Mouse (Mus musculus) embryonic facial prominence, embryonic 14.5 days (tissue): Measurements from ENCODE around the gene Macrod1. TPM values are rescaled to one million over a fixed set of nuclear protein-coding genes. Genes with fewer than 3 reads are reported as not detected.

Experiments
- ATAC-seq: fragments of 200-750 bp; cut with Nextera tagmentation; 2 replicates; pipeline ENCODE4 v1.8.0; 2017; ENCODE audit warnings: low read depth, moderate number of reproducible peaks, moderate TSS enrichment
- DNase-seq: peaks from one replicate; pipeline ENCODE4 v3.0.0-alpha.2; 2015; ENCODE audit warnings: low spot score
- H3K27ac ChIP-seq: fragments of 300-500 bp; sonication (generic); replicated peaks from 2 replicates; pipeline ENCODE4 v1.5.1; 2014; ENCODE audit warnings: low read depth, mild to moderate bottlenecking, low read length, moderate library complexity
- H3K27me3 ChIP-seq: fragments of 300-500 bp; sonication (generic); replicated peaks from 2 replicates; pipeline ENCODE4 v1.6.1; 2014; ENCODE audit warnings: low read length; ENCODE audit not compliant: control insufficient read depth, insufficient read depth
- H3K36me3 ChIP-seq: fragments of 300-500 bp; sonication (generic); 2 replicates; pipeline ENCODE4 v1.6.1; 2014; ENCODE audit warnings: low read length, mixed read lengths; ENCODE audit not compliant: control insufficient read depth, insufficient read depth
- H3K4me1 ChIP-seq: fragments of 300-500 bp; sonication (generic); 2 replicates; pipeline ENCODE4 v1.6.1; 2014; ENCODE audit warnings: antibody characterized with exemption, low read length; ENCODE audit not compliant: control insufficient read depth, insufficient read depth
- H3K4me2 ChIP-seq: fragments of 300-500 bp; sonication (generic); 2 replicates; pipeline ENCODE4 v1.6.1; 2014; ENCODE audit warnings: low read depth, mild to moderate bottlenecking, low read length, moderate library complexity, mixed read lengths
- H3K4me3 ChIP-seq: fragments of 300-500 bp; sonication (generic); 2 replicates; pipeline ENCODE4 v1.5.1; 2014; ENCODE audit warnings: low read depth, mild to moderate bottlenecking, low read length
- H3K9ac ChIP-seq: fragments of 300-500 bp; sonication (generic); 2 replicates; pipeline ENCODE4 v1.6.1; 2014; ENCODE audit warnings: low read depth, mild to moderate bottlenecking, low read length, moderate library complexity, mixed read lengths
- H3K9me3 ChIP-seq: fragments of 300-500 bp; sonication (generic); 2 replicates; pipeline ENCODE4 v1.6.1; 2016; ENCODE audit warnings: low read length; ENCODE audit not compliant: control insufficient read depth
- WGBS: fragments of 180-500 bp; shearing (Covaris S2); extraction: QIAGEN DNeasy Blood & Tissue Kit; methylation state at CpG from one replicate; pipeline ENCODE4 v1.1.7; 2014; 5-methylcytosine and 5-hydroxymethylcytosine counted together
- polyA plus RNA-seq: library from polyadenylated mRNA; unstranded; fragments of >200 nt; fragmentation: Nextera tagmentation; extraction: Ambion mirVana; gene quantifications from 2 replicates; pipeline ENCODE4 v1.2.1, GENCODE M21; 2014

Macrod1 gene
- polyA plus RNA-seq, 1 experiment from 2014 or later = 30.3 TPM

- H3K4me1 ChIP-seq = peaks cover 32% of the 10 kb centered on the region
- H3K27ac ChIP-seq = no peak overlapping the region
- 0 out of 2 replicates have a peak overlapping the region, but pooled peaks have one; percentile 37 for H3K9ac ChIP-seq
Measured at GRCm38 (mm10) chr19:7176041-7176696, 119.6 kb downstream of the Macrod1 start.

GRCm38 (mm10) chr19:7177804-7178511, 121.3 kb downstream of the Macrod1 start:
- no peak overlapping the region for H3K4me2 ChIP-seq
- WGBS = 47% methylated on average over 13 of the region's 13 CpGs

More at GRCm38 (mm10) chr19:7176041-7176696, 119.6 kb downstream of the Macrod1 start:
- Histone ChIP-seq H3K4me2 (no peak overlapping the region), H3K4me3 (no peak overlapping the region), H3K9me3 (no peaks in the 10 kb centered on the region), H3K27me3 (no peaks in the 10 kb centered on the region), H3K36me3 (no peaks in the 10 kb centered on the region)
- 8% methylated on average over 10 of the region's 11 CpGs for WGBS
- DNase-seq (peak; percentile 86), ATAC-seq (peak; percentile 39)

GRCm38 (mm10) chr19:7178841-7179452, 122.3 kb downstream of the Macrod1 start:
- Histone ChIP-seq H3K4me3 (no peak overlapping the region), H3K9ac (0 out of 2 replicates have a peak overlapping the region, but pooled peaks have one; percentile 43), H3K27ac (0 out of 2 replicates have a peak overlapping the region, but pooled peaks have one; percentile 3), H3K9me3 (no peaks in the 10 kb centered on the region), H3K4me2 (no peak overlapping the region), H3K27me3 (no peaks in the 10 kb centered on the region), H3K36me3 (no peaks in the 10 kb centered on the region), H3K4me1 (peaks cover 35% of the 10 kb centered on the region)
- WGBS = 42% methylated on average over 2 of the region's 3 CpGs
- DNase-seq = peak; percentile 24
- no peak for ATAC-seq

More at GRCm38 (mm10) chr19:7177804-7178511, 121.3 kb downstream of the Macrod1 start:
- H3K9ac ChIP-seq = 0 out of 2 replicates have a peak overlapping the region, but pooled peaks have one; percentile 14
- no peaks in the 10 kb centered on the region for H3K27me3 ChIP-seq
- H3K4me3 ChIP-seq = no peak overlapping the region
- H3K4me1 ChIP-seq = peaks cover 31% of the 10 kb centered on the region
- 0 out of 2 replicates have a peak overlapping the region, but pooled peaks have one; percentile 3 for H3K27ac ChIP-seq
- DNase-seq = peak; percentile 35
- no peak for ATAC-seq
- H3K36me3 ChIP-seq = no peaks in the 10 kb centered on the region
- H3K9me3 ChIP-seq = no peaks in the 10 kb centered on the region

GRCm38 (mm10) chr19:7180756-7181405, 124.3 kb downstream of the Macrod1 start:
- Histone ChIP-seq H3K27me3 (no peaks in the 10 kb centered on the region), H3K4me2 (no peak overlapping the region), H3K4me3 (no peak overlapping the region), H3K9me3 (no peaks in the 10 kb centered on the region), H3K4me1 (peaks cover 31% of the 10 kb centered on the region), H3K27ac (no peak overlapping the region), H3K9ac (no peak overlapping the region), H3K36me3 (no peaks in the 10 kb centered on the region)
- no peak for ATAC-seq
- WGBS = 81% methylated on average over 8 of the region's 8 CpGs
- DNase-seq = no peak

DNA sequence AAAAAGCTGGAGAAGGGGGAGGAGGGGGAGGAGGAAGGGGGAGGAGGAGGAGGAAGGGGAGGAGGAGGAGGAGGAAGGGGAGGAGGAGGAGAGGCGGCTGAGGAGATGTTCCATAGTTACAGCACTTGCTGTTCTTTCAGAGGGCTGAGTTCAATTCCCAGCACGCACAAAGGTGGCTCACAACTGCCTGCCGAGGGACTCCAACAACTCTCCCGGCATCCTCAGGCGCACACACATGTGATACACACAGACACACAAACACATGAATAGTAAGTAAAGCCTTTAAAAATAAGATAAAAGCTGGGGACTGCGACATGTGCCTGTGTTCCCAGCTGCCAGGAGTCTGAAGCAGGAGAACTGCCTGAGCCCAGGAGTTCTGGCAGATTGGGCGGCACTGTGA, 124.9 kb downstream of the Macrod1 start:
- Histone ChIP-seq H3K27me3 (no peaks in the 10 kb centered on the region), H3K27ac (no peak overlapping the region), H3K4me1 (peaks cover 27% of the 10 kb centered on the region)

GRCm38 (mm10) chr19:7182273-7182949, 125.8 kb downstream of the Macrod1 start:
- H3K4me1 ChIP-seq = peaks cover 25% of the 10 kb centered on the region
- peak; percentile 80 for ATAC-seq
- no peaks in the 10 kb centered on the region for H3K27me3 ChIP-seq
- H3K4me2 ChIP-seq = peak overlapping the region; percentile 43
- H3K9ac ChIP-seq = 0 out of 2 replicates have a peak overlapping the region, but pooled peaks have one; percentile 2
- no peaks in the 10 kb centered on the region for H3K9me3 ChIP-seq
- peak overlapping the region; percentile 49; the same call in 1 of the 2 replicates for H3K27ac ChIP-seq
- peak overlapping the region; percentile 10 for H3K4me3 ChIP-seq
- H3K36me3 ChIP-seq = no peaks in the 10 kb centered on the region
- 3% methylated on average over 23 of the region's 23 CpGs for WGBS
- DNase-seq = peak; percentile 86

More for the DNA sequence above, 124.9 kb downstream of the Macrod1 start:
- H3K9me3 ChIP-seq = no peaks in the 10 kb centered on the region
- DNase-seq (no peak), ATAC-seq (no peak)
- no peaks in the 10 kb centered on the region for H3K36me3 ChIP-seq
- whole genome bisulfite sequencing = 52% methylated on average over 7 of the region's 7 CpGs
- no peak overlapping the region for H3K4me2 ChIP-seq
- no peak overlapping the region for H3K4me3 ChIP-seq
- no peak overlapping the region for H3K9ac ChIP-seq

DNA sequence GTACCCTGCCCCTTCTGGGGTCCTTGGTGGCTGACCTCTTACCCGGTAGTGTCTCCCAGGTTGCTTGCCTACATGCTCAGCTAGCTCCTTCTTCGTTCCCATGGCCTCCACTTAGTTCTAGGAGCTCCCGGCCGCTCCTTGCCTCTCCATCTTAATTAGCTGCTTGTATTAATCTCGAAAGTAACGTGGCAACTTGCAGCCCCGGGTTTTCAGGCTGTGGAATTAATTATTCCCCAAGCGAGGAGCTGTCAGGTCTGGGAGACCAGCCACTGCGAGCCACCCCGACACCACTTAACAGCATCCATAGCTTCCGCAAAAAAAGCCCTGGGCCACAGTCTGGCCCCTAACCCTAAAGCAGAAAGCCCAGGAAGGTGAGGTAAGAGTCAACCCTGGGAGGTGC, 126.8 kb downstream of the Macrod1 start:
- ATAC-seq = no peak
- 53% methylated on average over 11 of the region's 11 CpGs for WGBS
- Histone ChIP-seq H3K4me1 (peaks cover 22% of the 10 kb centered on the region), H3K4me2 (no peak overlapping the region), H3K9me3 (no peaks in the 10 kb centered on the region), H3K27ac (no peak overlapping the region), H3K27me3 (no peaks in the 10 kb centered on the region), H3K4me3 (no peak overlapping the region), H3K9ac (no peak overlapping the region), H3K36me3 (no peaks in the 10 kb centered on the region)
- no peak for DNase-seq

DNA sequence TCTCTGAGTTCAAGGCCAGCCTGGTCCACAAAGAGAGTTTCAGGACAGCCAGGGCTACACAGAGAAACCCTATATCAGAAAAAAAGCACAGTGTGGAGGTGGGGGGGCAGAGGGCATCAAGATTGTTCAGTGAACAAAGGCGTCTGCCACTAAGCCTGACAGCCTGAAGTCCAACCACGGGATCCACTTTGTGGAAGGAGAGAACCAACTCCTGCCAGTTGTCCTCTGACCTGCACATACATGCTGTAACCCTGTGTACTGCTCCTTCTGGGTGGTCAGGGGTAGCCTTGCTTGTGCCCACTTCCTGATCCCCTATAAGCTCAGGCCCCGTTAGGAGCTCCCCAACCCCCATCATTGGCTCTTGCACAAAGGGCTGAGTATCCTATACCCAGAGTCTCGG, 128.4 kb downstream of the Macrod1 start:
- peaks cover 21% of the 10 kb centered on the region for H3K4me1 ChIP-seq
- no peak overlapping the region for H3K4me3 ChIP-seq
- H3K4me2 ChIP-seq = no peak overlapping the region
- H3K27me3 ChIP-seq = no peaks in the 10 kb centered on the region
- ATAC-seq = no peak
- no peak overlapping the region for H3K27ac ChIP-seq
- no peaks in the 10 kb centered on the region for H3K36me3 ChIP-seq
- WGBS = 47% methylated on average over 4 of the region's 4 CpGs
- no peaks in the 10 kb centered on the region for H3K9me3 ChIP-seq
- no peak for DNase-seq
- no peak overlapping the region for H3K9ac ChIP-seq
